Mouse (Mus musculus) thymus, adult 2 months (tissue): ENCODE measurements around the gene B9d2.

Experiments used
- CTCF ChIP-seq: fragments of 200-500 bp; IDR thresholded peaks from 2 replicates; pipeline ENCODE4 v1.5.1; 2012; ENCODE audit warnings: mild to moderate bottlenecking, control low read depth, low read length, moderate library complexity, borderline replicate concordance; ENCODE audit not compliant: control insufficient read depth, poor library complexity, insufficient read depth; ENCODE audit errors: extremely low read depth
- POLR2A ChIP-seq: fragments of 200-500 bp; IDR thresholded peaks from 2 replicates; pipeline ENCODE4 v1.6.1; 2012; ENCODE audit warnings: mild to moderate bottlenecking, low read length, control low read depth, moderate library complexity; ENCODE audit not compliant: control insufficient read depth, poor library complexity, insufficient read depth; ENCODE audit errors: extremely low read depth

GRCm38 (mm10) chr7:25669631-25670030 lies 10.9 kb upstream of the B9d2 start:
- TF ChIP-seq CTCF (no peak), POLR2A (no peak)
